Mouse (Mus musculus): ENCODE measurements around the gene Zfp622. TPM values are rescaled to one million over a fixed set of nuclear protein-coding genes. Genes with fewer than 3 reads are reported as not detected.

Gene Zfp622
- polyA plus RNA-seq, 1 experiment from 2014 or later = 31.1 TPM

DNA sequence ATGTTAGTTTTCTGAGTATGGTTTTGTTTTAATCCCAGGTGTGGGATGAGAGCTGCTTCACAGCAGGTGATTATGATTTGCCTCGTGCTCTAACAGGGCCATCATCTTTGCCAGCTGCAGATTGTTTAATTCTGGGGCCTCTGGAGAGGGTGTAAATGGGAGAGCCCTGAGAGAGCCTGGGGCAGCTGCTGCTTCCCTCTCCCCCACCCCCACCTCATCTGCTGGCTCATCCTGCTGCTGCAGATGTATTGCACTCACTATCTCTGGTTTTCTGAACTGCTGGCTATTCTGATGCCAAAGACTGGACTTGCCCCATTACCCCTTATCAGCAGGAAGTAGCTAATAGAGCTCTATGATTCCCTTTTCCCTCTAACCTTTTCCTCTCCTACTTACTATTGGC is 56.4 kb downstream of the Zfp622 start:
- 30% methylated on average over 1 of the region's 1 CpGs for WGBS
- no peak for ATAC-seq

DNA sequence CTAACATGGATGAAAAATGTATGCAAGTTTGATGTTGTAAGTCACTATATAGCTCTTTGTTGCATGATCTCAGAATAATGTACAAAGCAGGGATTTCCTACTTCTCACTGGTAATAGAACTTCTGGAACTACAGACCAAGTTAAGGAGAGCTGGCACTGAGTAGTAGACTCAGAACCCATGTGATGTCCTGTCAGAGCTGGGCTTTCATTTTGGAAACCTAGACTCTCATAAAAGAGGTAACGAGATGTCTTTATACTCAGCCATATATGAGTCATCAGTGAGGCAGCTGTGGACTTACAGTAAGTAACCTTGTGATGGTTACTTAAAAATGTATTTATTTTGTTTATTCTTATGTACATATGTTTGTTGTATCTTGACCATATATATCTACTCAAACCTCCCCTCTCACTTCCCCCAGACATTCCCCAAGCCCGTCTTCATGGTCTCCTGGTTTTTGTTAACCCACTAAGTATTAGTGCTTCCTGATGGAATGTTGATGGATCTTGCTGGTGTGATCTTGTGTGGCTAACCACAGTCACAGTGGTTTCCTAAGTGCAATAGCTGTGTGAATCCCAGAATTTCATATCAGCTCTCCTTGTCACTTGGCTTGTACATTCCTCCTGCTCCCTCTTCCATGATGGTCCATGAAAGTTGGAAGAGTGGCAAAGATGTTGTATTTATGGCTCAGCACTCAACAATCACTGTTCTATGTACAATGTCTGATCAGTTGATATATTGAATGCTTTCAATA is 57.2 kb downstream of the Zfp622 start:
- Histone ChIP-seq H3K9me3 (ENCODE audit: control insufficient read depth, low read length) (peaks cover 2% of the 10 kb centered on the region; the same call in 1 of the 2 replicates), H3K27ac (ENCODE audit: low read depth, low read length) (no peak overlapping the region), H3K4me1 (ENCODE audit: control insufficient read depth, insufficient read depth, low read depth, low read length) (no peaks in the 10 kb centered on the region), H3K4me3 (ENCODE audit: low read length) (no peak overlapping the region), H3K36me3 (ENCODE audit: control insufficient read depth, insufficient read depth, low read length) (no peaks in the 10 kb centered on the region), H3K4me2 (ENCODE audit: low read length) (no peak overlapping the region), H3K27me3 (replicated peaks; ENCODE audit: control insufficient read depth, insufficient read depth, low read length) (no peaks in the 10 kb centered on the region), H3K9ac (ENCODE audit: low read depth, low read length) (no peak overlapping the region)
- no peak for ATAC-seq
- 83% methylated on average over 2 of the region's 2 CpGs for WGBS

More for the DNA sequence above, 56.4 kb downstream of the Zfp622 start:
- Histone ChIP-seq H3K27ac (ENCODE audit: low read depth, low read length) (no peak overlapping the region), H3K4me3 (ENCODE audit: low read length) (no peak overlapping the region), H3K36me3 (ENCODE audit: control insufficient read depth, insufficient read depth, low read length) (no peaks in the 10 kb centered on the region), H3K9me3 (ENCODE audit: control insufficient read depth, low read length) (peaks cover 2% of the 10 kb centered on the region; the same call in 1 of the 2 replicates), H3K4me1 (ENCODE audit: control insufficient read depth, insufficient read depth, low read depth, low read length) (no peaks in the 10 kb centered on the region), H3K9ac (ENCODE audit: low read depth, low read length) (no peak overlapping the region), H3K4me2 (ENCODE audit: low read length) (no peak overlapping the region), H3K27me3 (replicated peaks; ENCODE audit: control insufficient read depth, insufficient read depth, low read length) (no peaks in the 10 kb centered on the region)

Small RNA genes lying within 50 kb of the gene (microRNA-seq; reads per million reads assigned to microRNA genes)
- gene Mir7212 = not detected

Other genes with a start within 250 kb of the Zfp622 start
- 16.5 and 19.0 TPM in 2 replicates for gene Retreg1, start 141.2 kb upstream of the Zfp622 start, polyA plus RNA-seq (2015; fragmentation: Nextera tagmentation; extraction: Ambion mirVana)

Measured in hindbrain, embryonic 16.5 days (tissue).